Mouse (Mus musculus) NIH3T3 (cell line): ENCODE measurements around the gene Gpn3.
A peak's percentile ranks its signal among the peaks of the same experiment; 100 is the strongest.
"Not testable (repeated sequence)": the region's sequence is repeated elsewhere in the genome, so short reads cannot be mapped to it uniquely, and the experiment has no call there.

Experiments
- DNase-seq: peaks from one replicate; pipeline ENCODE4 v3.0.0-alpha.2; 2012; ENCODE audit warnings: low read depth

Gpn3 gene

GRCm38 (mm10) chr5:122390671-122391070, 19.0 kb downstream of the Gpn3 start:
- no peak for DNase-seq

GRCm38 (mm10) chr5:122391178-122391785, 19.6 kb downstream of the Gpn3 start:
- DNase-seq: no peak

- DNase-seq: peak; percentile 97
These were observed 20.1 kb downstream of the Gpn3 start, which contains the start of gene Arpc3 for GRCm38 (mm10) chr5:122391786-122392180. Gene Arpc3, plus strand, starts transcription at chr5:122391878.

GRCm38 (mm10) chr5:122392227-122393004, 20.7 kb downstream of the Gpn3 start:
- DNase-seq: peak; percentile 24

GRCm38 (mm10) chr5:122393887-122394286, 22.2 kb downstream of the Gpn3 start:
- DNase-seq: peak; percentile 87

GRCm38 (mm10) chr5:122396791-122397190, 25.1 kb downstream of the Gpn3 start:
- DNase-seq: no peak

GRCm38 (mm10) chr5:122397495-122397894, 25.8 kb downstream of the Gpn3 start:
- DNase-seq: no peak

- no peak for DNase-seq
These were observed 28.2 kb downstream of the Gpn3 start for GRCm38 (mm10) chr5:122399871-122400270.

- no peak for DNase-seq
These were observed 29.1 kb downstream of the Gpn3 start for GRCm38 (mm10) chr5:122400628-122401302.

GRCm38 (mm10) chr5:122401303-122401640, 29.6 kb downstream of the Gpn3 start:
- DNase-seq: peak; percentile 67

GRCm38 (mm10) chr5:122402160-122402559, 30.5 kb downstream of the Gpn3 start:
- DNase-seq: no peak

- no peak for DNase-seq
These were observed 31.1 kb downstream of the Gpn3 start for GRCm38 (mm10) chr5:122402772-122403171.

- no peak for DNase-seq
These were observed 31.7 kb downstream of the Gpn3 start for GRCm38 (mm10) chr5:122403362-122403761.

GRCm38 (mm10) chr5:122405537-122405936, 33.9 kb downstream of the Gpn3 start:
- no peak for DNase-seq

GRCm38 (mm10) chr5:122409692-122410645, 38.3 kb downstream of the Gpn3 start:
- no peak for DNase-seq

GRCm38 (mm10) chr5:122411892-122412291, 40.2 kb downstream of the Gpn3 start:
- DNase-seq: peak; percentile 22

- DNase-seq: no peak
These were observed 41.1 kb downstream of the Gpn3 start for GRCm38 (mm10) chr5:122412826-122413225.

GRCm38 (mm10) chr5:122414351-122414750, 42.7 kb downstream of the Gpn3 start:
- DNase-seq: no peak

GRCm38 (mm10) chr5:122415465-122415864, 43.8 kb downstream of the Gpn3 start:
- DNase-seq: no peak

- not testable (repeated sequence) for DNase-seq
These were observed 49.0 kb downstream of the Gpn3 start for GRCm38 (mm10) chr5:122420676-122421075.

- DNase-seq: peak; percentile 49
These were observed 49.8 kb downstream of the Gpn3 start, which contains the start of gene Anapc7 for GRCm38 (mm10) chr5:122421271-122422068. Gene Anapc7, plus strand, starts transcription at chr5:122421693.
